Comparison of ENCODE assay signal across 33 mouse cellular contexts in the genomic region with DNA sequence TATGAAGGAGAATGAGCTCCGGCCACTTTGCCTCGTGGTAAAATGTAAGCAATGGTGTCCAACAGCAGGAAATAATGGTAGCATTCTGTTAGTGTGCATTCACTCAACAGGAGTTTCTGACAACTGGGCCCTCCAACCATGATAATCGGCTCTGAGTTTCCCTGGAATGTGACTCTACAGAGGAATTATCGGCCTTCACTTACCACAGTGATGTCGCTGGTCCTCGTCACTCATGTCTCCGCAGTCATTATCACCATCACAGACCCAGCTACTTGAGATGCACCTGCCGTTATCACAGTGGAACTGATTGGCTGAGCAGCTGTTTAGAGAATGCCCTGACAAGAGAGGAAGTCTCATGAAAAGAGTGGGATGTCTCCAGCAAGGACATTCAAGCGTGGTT.
"Had no signal": no experiment of that assay in that cellular context is flagged by ENCODE, and none has a peak within 500 bp of the region (broad histone marks: within the 10 kb centered on the region; RNA-seq: fewer than 3 reads in every experiment).

No protein-coding gene starts in this region.

- DNase-seq: heart, postnatal 14 days; heart, postnatal 4 days; kidney, adult 11 months; kidney, adult 18-20 months; kidney, adult 2 months; kidney, adult 8-10 months; kidney, adult 9 months; kidney, postnatal 10 days; kidney, postnatal 14 days; kidney, postnatal 25 days; kidney, postnatal 36 days; kidney, postnatal 4 days; layer of hippocampus, adult 9-11 months; layer of hippocampus, postnatal 36 days had no signal

- H3K4me2 ChIP-seq: heart, embryonic 11.5 days; heart, embryonic 12.5 days; heart, embryonic 13.5 days; heart, embryonic 15.5 days; hindbrain, embryonic 12.5 days; hindbrain, embryonic 13.5 days; hindbrain, embryonic 14.5 days; hindbrain, embryonic 15.5 days; intestine, embryonic 15.5 days; kidney, embryonic 15.5 days had no signal

- ATAC-seq: hindbrain, embryonic 16.5 days; hindbrain, postnatal 0 days; inflammation-experienced regulatory T-cells, adult 6 months; intestine, embryonic 15.5 days; intestine, embryonic 16.5 days; intestine, postnatal 0 days had no signal

- H3K9me3 ChIP-seq: heart, embryonic 12.5 days; heart, embryonic 13.5 days; heart, embryonic 15.5 days; hindbrain, embryonic 10.5 days; hindbrain, embryonic 12.5 days; hindbrain, embryonic 13.5 days; hindbrain, embryonic 15.5 days; intestine, embryonic 15.5 days; kidney, embryonic 15.5 days had no signal

- H3K36me3 ChIP-seq: heart, embryonic 12.5 days; heart, embryonic 13.5 days; heart, embryonic 15.5 days; hindbrain, embryonic 12.5 days; hindbrain, embryonic 13.5 days; hindbrain, embryonic 15.5 days; intestine, embryonic 15.5 days; kidney, embryonic 15.5 days had no signal

- H3K27ac ChIP-seq: heart, embryonic 13.5 days; heart, embryonic 15.5 days; hindbrain, embryonic 10.5 days; hindbrain, embryonic 12.5 days; hindbrain, embryonic 13.5 days; hindbrain, embryonic 14.5 days; hindbrain, embryonic 15.5 days; hindbrain, postnatal 0 days; intestine, embryonic 15.5 days; kidney, embryonic 15.5 days; kidney, postnatal 0 days; layer of hippocampus, adult 2 months; left cerebral cortex, adult 2 months had no signal

- H3K4me3 ChIP-seq: heart, embryonic 12.5 days; heart, embryonic 13.5 days; heart, embryonic 15.5 days; hindbrain, embryonic 10.5 days; hindbrain, embryonic 12.5 days; hindbrain, embryonic 13.5 days; hindbrain, embryonic 15.5 days; intestine, embryonic 15.5 days; kidney, embryonic 15.5 days; layer of hippocampus, adult 2 months; left cerebral cortex, adult 2 months had no signal

- H3K27me3 ChIP-seq: hindbrain, embryonic 12.5 days; hindbrain, embryonic 13.5 days; hindbrain, embryonic 15.5 days; intestine, embryonic 15.5 days; kidney, embryonic 15.5 days had no signal

- H3K9ac ChIP-seq: heart, embryonic 12.5 days; heart, embryonic 13.5 days; heart, embryonic 15.5 days; hindbrain, embryonic 12.5 days; hindbrain, embryonic 13.5 days; hindbrain, embryonic 14.5 days; hindbrain, embryonic 15.5 days; intestine, embryonic 15.5 days; kidney, embryonic 15.5 days had no signal

- H3K4me1 ChIP-seq: heart, embryonic 15.5 days; hindbrain, embryonic 10.5 days; hindbrain, embryonic 12.5 days; hindbrain, embryonic 13.5 days; hindbrain, embryonic 15.5 days; intestine, embryonic 15.5 days; kidney, embryonic 15.5 days had no signal
